Mouse (Mus musculus) CD4-positive helper T cell, adult 2 months (primary cell): ENCODE measurements at regions not wholly inside any gene's neighbourhood (a gene's known extent, or its start where the extent isn't known, plus 50 kb on each side); places are given as distances from the start of the nearest gene placed in this dataset.
"Not testable (repeated sequence)": the region's sequence is repeated elsewhere in the genome, so short reads cannot be mapped to it uniquely, and the experiment has no call there.

Experiments
- DNase-seq: peaks from one replicate; pipeline ENCODE4 v3.0.0-alpha.2; 2012; ENCODE audit warnings: low read depth, missing footprints, low spot score

- no peak for DNase-seq
Observed at GRCm38 (mm10) chr5:101496924-101497697, 167.7 kb downstream of the Nkx6-1 start.

GRCm38 (mm10) chr5:101496161-101496560, 168.6 kb downstream of the Nkx6-1 start:
- DNase-seq = no peak

GRCm38 (mm10) chr5:101445792-101446191, 219.0 kb downstream of the Nkx6-1 start:
- DNase-seq = no peak

- DNase-seq = no peak
Observed at GRCm38 (mm10) chr5:101441782-101442181, 223.0 kb downstream of the Nkx6-1 start.

- DNase-seq = no peak
Observed at GRCm38 (mm10) chr5:101437666-101438299, 227.0 kb downstream of the Nkx6-1 start.

- no peak for DNase-seq
Observed at GRCm38 (mm10) chr5:101426067-101426771, 238.6 kb downstream of the Nkx6-1 start.

- DNase-seq = no peak
Observed at GRCm38 (mm10) chr5:101384316-101384715, 280.5 kb downstream of the Nkx6-1 start.

- no peak for DNase-seq
Observed at GRCm38 (mm10) chr5:101381361-101381760, 283.4 kb downstream of the Nkx6-1 start.

GRCm38 (mm10) chr5:101376657-101377056, 288.1 kb downstream of the Nkx6-1 start:
- DNase-seq = no peak

- DNase-seq = no peak
Observed at GRCm38 (mm10) chr5:101374129-101374528, 290.7 kb downstream of the Nkx6-1 start.

GRCm38 (mm10) chr5:101372204-101372603, 292.6 kb downstream of the Nkx6-1 start:
- DNase-seq = no peak

- DNase-seq = no peak
Observed at GRCm38 (mm10) chr5:101365364-101365763, 299.4 kb downstream of the Nkx6-1 start.

GRCm38 (mm10) chr5:101359986-101360385, 304.8 kb downstream of the Nkx6-1 start:
- no peak for DNase-seq

GRCm38 (mm10) chr5:101345406-101345805, 319.4 kb downstream of the Nkx6-1 start:
- DNase-seq = no peak

- DNase-seq = not testable (repeated sequence)
Observed at GRCm38 (mm10) chr5:101336361-101336760, 328.4 kb downstream of the Nkx6-1 start.

- DNase-seq = no peak
Observed at GRCm38 (mm10) chr5:101331825-101332224, 333.0 kb downstream of the Nkx6-1 start.

- no peak for DNase-seq
Observed at GRCm38 (mm10) chr5:101326122-101326521, 338.7 kb downstream of the Nkx6-1 start.

GRCm38 (mm10) chr5:101323041-101323950, 341.5 kb downstream of the Nkx6-1 start:
- DNase-seq = no peak

- no peak for DNase-seq
Observed at GRCm38 (mm10) chr5:101299986-101300385, 364.8 kb downstream of the Nkx6-1 start.

GRCm38 (mm10) chr5:101298411-101298810, 366.4 kb downstream of the Nkx6-1 start:
- DNase-seq = no peak

- no peak for DNase-seq
Observed at GRCm38 (mm10) chr5:101297511-101298102, 367.2 kb downstream of the Nkx6-1 start.
